Comparison of ENCODE assay signal across 24 mouse cellular contexts in the genomic region with DNA sequence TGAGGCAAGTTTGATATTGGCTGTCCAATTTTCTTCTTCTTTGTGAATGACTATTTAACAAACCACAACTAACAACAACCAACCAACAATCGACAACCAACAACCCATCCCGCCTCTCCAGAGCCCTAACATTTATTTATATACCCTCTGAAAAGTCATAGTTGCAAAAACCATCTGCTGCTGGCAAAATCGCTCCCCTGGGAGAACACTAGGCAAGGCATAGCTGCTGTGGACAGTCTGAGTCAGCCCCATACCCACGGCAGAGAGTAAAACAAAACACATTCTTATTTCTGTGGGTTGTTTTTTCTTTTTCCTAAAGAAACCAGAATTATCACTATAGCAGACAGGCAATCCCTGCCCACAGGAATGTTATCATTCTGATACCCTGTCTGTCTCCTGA.
A peak's percentile ranks its signal among the peaks of the same experiment; 100 is the strongest.
DNase-seq lines count a peak whose midpoint lies in the region; ATAC-seq and TF ChIP-seq lines count a peak whose summit lies in the region.
"Had no signal": no experiment of that assay in that cellular context is flagged by ENCODE, and none has a peak within 500 bp of the region (broad histone marks: within the 10 kb centered on the region; RNA-seq: fewer than 3 reads in every experiment).

No protein-coding gene starts in this region.

- TF ChIP-seq EP300 in CH12.LX (IDR thresholded peaks at IDR 0.05; ENCODE audit: low read length) = peak; percentile 40

- peak; percentile 27 to 33 for DNase-seq in left cerebral cortex, adult 18-20 months (ENCODE audit: low spot score in 2 of 2)
- no peak for DNase-seq in left cerebral cortex, postnatal 36 days (ENCODE audit: low spot score in 2 of 2)
- DNase-seq in CH12.LX (ENCODE audit: extremely low read depth) (peak; percentile 34), adipocyte (ENCODE audit: low spot score) (peak; percentile 58)
- DNase-seq in telencephalon, adult 2 months (ENCODE audit: low read depth, low spot score) = peak; percentile 62
- DNase-seq in kidney, adult 18-20 months = no peak
- DNase-seq: adrenal gland, adult 2 months; cerebellum, adult 8-10 months; cerebellum, postnatal 36 days; kidney, adult 8-10 months; kidney, postnatal 10 days; liver; lung, postnatal 4 days had no signal

- in situ Hi-C loops in CH12.LX (cut with MboI; ENCODE audit: low pct_ligation_motif_present, low pct_unique_long_range_greater_than_20kb, low sequenced_read_pairs) = loop anchor here (10.0 kb wide), 1 partner anchor 514 kb away; no protein-coding TSS in a partner anchor

- ATAC-seq in granulocyte monocyte progenitor cell, adult 5-6 weeks (replicated peaks; ENCODE audit: poor library complexity, severe bottlenecking) = no peak
- ATAC-seq: forebrain, embryonic 15.5 days; midbrain, embryonic 15.5 days; Patski had no signal

- TF ChIP-seq CTCF in CH12.LX (conservative IDR thresholded peaks at IDR 0.05 in 1 of 2, IDR thresholded peaks at IDR 0.05 in 1 of 2; ENCODE audit: low read depth in 2 of 2, low read length in 2 of 2) = no peak

- no peaks in the 10 kb centered on the region for H3K79me2 ChIP-seq in CH12.LX (replicated peaks; ENCODE audit: control insufficient read depth, extremely low read depth, insufficient read depth, poor library complexity, severe bottlenecking)

- no peaks in the 10 kb centered on the region for H3K9me3 ChIP-seq in CH12.LX (replicated peaks; ENCODE audit: low read length)
- H3K9me3 ChIP-seq: forebrain, embryonic 15.5 days; heart, embryonic 10.5 days; hindbrain, embryonic 15.5 days; limb, embryonic 10.5 days; liver, embryonic 15.5 days; lung, embryonic 15.5 days; midbrain, embryonic 15.5 days; neural tube, embryonic 13.5 days had no signal

- no peak overlapping the region for H3K4me2 ChIP-seq in CH12.LX (ENCODE audit: insufficient read depth, low read depth, poor library complexity, severe bottlenecking)
- H3K4me2 ChIP-seq: forebrain, embryonic 15.5 days; hindbrain, embryonic 15.5 days; liver, embryonic 15.5 days; lung, embryonic 15.5 days; midbrain, embryonic 15.5 days; neural tube, embryonic 13.5 days had no signal

- TF ChIP-seq POLR2A in CH12.LX (IDR thresholded peaks at IDR 0.05; ENCODE audit: low read depth, low read length) = no peak

- TF ChIP-seq RAD21 in CH12.LX (IDR thresholded peaks at IDR 0.05; ENCODE audit: low read depth, low read length) = no peak

- intact Hi-C loops in left cerebral cortex, postnatal 36 days (cut with DNase I) = loop anchor here (5.0 kb wide), 1 partner anchor 218 kb away; no protein-coding TSS in a partner anchor

- H3K27me3 ChIP-seq in CH12.LX (replicated peaks) = no peaks in the 10 kb centered on the region
- H3K27me3 ChIP-seq: forebrain, embryonic 15.5 days; hindbrain, embryonic 15.5 days; liver, embryonic 15.5 days; lung, embryonic 15.5 days; midbrain, embryonic 15.5 days; neural tube, embryonic 13.5 days; Patski had no signal

- H3K27ac ChIP-seq in CH12.LX (ENCODE audit: insufficient read depth, low read depth) = no peak overlapping the region
- H3K27ac ChIP-seq: forebrain, embryonic 15.5 days; heart, embryonic 10.5 days; hindbrain, embryonic 15.5 days; limb, embryonic 10.5 days; liver, embryonic 15.5 days; lung, embryonic 15.5 days; midbrain, embryonic 15.5 days; neural tube, embryonic 13.5 days; stomach, postnatal 0 days had no signal

- dilution Hi-C loops in CH12.LX (cut with MboI; ENCODE audit: extremely low pct_ligation_motif_present, extremely low pct_unique_long_range_greater_than_20kb, low sequenced_read_pairs) = no loop called here

- H3K9ac ChIP-seq in CH12.LX (ENCODE audit: insufficient read depth, low read depth) = no peak overlapping the region
- H3K9ac ChIP-seq: forebrain, embryonic 15.5 days; hindbrain, embryonic 15.5 days; liver, embryonic 15.5 days; lung, embryonic 15.5 days; midbrain, embryonic 15.5 days; neural tube, embryonic 13.5 days had no signal

- H3K4me3 ChIP-seq in CH12.LX (replicated peaks in 1 of 3; ENCODE audit: low read depth in 2 of 3, low read length in 2 of 3, poor library complexity in 1 of 3) = no peak overlapping the region
- H3K4me3 ChIP-seq: forebrain, embryonic 15.5 days; heart, embryonic 10.5 days; hindbrain, embryonic 15.5 days; limb, embryonic 10.5 days; liver, embryonic 15.5 days; lung, embryonic 15.5 days; midbrain, embryonic 15.5 days; neural tube, embryonic 13.5 days had no signal

- H3K36me3 ChIP-seq in CH12.LX (replicated peaks in 1 of 2; ENCODE audit: control insufficient read depth in 1 of 2, insufficient read depth in 1 of 2, low read length in 1 of 2) = no peaks in the 10 kb centered on the region
- H3K36me3 ChIP-seq: forebrain, embryonic 15.5 days; heart, embryonic 10.5 days; hindbrain, embryonic 15.5 days; limb, embryonic 10.5 days; liver, embryonic 15.5 days; lung, embryonic 15.5 days; midbrain, embryonic 15.5 days; neural tube, embryonic 13.5 days had no signal

- peaks cover 5 to 45% of the 10 kb centered on the region in 2 experiments; a peak in 3 of 4 replicates for H3K4me1 ChIP-seq in CH12.LX (ENCODE audit: control insufficient read depth in 1 of 2, insufficient read depth in 2 of 2)
- H3K4me1 ChIP-seq: forebrain, embryonic 15.5 days; heart, embryonic 10.5 days; liver, embryonic 15.5 days; lung, embryonic 15.5 days had no signal

TF ChIP-seq in CH12.LX, 34 proteins besides CTCF, POLR2A, EP300 and RAD21:
- TF ChIP-seq IRF4 (IDR thresholded peaks at IDR 0.05; ENCODE audit: low read depth, low read length) (no peak), POLR2AphosphoS2 (IDR thresholded peaks at IDR 0.05; ENCODE audit: low read depth, low read length) (no peak), SMC3 (IDR thresholded peaks at IDR 0.05; ENCODE audit: low read depth, low read length) (no peak), USF1 (IDR thresholded peaks at IDR 0.05; ENCODE audit: low read depth, low read length) (no peak), CHD1 (IDR thresholded peaks at IDR 0.05; ENCODE audit: low read depth, low read length) (no peak), MAFK (IDR thresholded peaks at IDR 0.05; ENCODE audit: insufficient replicate concordance, low read length) (no peak), PAX5 (IDR thresholded peaks at IDR 0.05; ENCODE audit: low read length) (no peak), RCOR1 (conservative IDR thresholded peaks at IDR 0.05; ENCODE audit: low read depth, low read length) (no peak), ETS1 (conservative IDR thresholded peaks at IDR 0.05; ENCODE audit: low read depth, low read length) (no peak)

Comparison
In these comparisons a context has a peak if more than half of its experiments do, and no peak if none do; other contexts are left out.
1. DNase-seq: peak in left cerebral cortex, adult 18-20 months (2 of 2), CH12.LX (single experiment), adipocyte (single experiment) and telencephalon, adult 2 months (single experiment); none in left cerebral cortex, postnatal 36 days (0 of 2) and kidney, adult 18-20 months (single experiment).